Mouse (Mus musculus) thymus, postnatal 10 days (tissue): ENCODE results near the gene Zpr1.
"Not testable (repeated sequence)": the region's sequence is repeated elsewhere in the genome, so short reads cannot be mapped to it uniquely, and the experiment has no call there.

Experiments
- DNase-seq, 2 experiments: peaks; one replicate each; pipeline ENCODE4 v3.0.0; 2021; ENCODE audit warnings: low spot score in 2 of 2

The Zpr1 gene

GRCm38 (mm10) chr9:46259111-46259510, 13.8 kb upstream of the Zpr1 start:
- DNase-seq: no peak

GRCm38 (mm10) chr9:46261131-46261530, 11.7 kb upstream of the Zpr1 start:
- no peak for DNase-seq

- no peak for DNase-seq
Observed at GRCm38 (mm10) chr9:46268343-46268873, 4.5 kb upstream of the Zpr1 start, which contains the start of gene Apoa5. Gene Apoa5 (plus strand): TSS chr9:46268633.

DNA sequence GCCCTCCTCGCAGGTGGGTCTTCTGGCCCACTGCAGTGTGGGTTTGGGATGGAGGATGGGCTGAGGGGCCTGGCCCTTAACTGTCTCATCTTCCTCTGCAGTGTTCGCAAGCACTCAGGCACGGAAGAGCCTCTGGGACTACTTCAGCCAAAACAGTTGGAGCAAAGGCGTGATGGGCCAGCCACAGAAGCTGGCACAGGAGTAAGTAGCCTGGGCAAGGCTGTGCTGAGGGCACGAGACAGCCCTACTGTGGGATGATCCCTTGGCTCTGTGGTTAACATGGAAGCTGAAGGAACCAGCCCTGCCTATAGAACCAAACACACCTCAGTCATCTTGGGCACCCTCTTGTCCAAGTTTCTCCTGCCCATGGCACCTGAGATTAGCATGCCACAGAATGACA, 3.7 kb upstream of the Zpr1 start:
- DNase-seq: no peak

DNA sequence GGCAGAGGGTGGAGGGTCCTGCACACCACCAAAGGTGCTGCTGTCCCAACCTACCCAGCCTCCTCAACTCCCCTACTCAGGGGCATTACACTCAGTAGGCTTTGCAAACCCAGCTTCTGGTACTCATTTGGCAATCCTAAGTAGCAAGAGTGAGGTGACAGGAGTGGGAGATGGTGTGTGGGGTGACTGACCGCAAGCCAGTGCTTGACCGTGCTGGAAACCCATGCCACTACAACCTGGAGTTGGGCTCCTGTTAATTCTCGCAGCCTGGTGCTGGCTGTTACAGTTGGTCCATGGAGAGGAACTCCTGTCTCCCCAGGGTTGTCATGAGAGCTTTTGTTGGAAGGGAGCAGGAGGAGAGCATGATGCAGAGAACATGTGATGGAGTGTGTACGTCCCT, 2.1 kb upstream of the Zpr1 start:
- no peak for DNase-seq

GRCm38 (mm10) chr9:46272070-46272469, 794 bp upstream of the Zpr1 start:
- DNase-seq: peak in 1 of 2 experiments; percentile 10

GRCm38 (mm10) chr9:46274494-46274893, 1.6 kb downstream of the Zpr1 start:
- no peak for DNase-seq

DNA sequence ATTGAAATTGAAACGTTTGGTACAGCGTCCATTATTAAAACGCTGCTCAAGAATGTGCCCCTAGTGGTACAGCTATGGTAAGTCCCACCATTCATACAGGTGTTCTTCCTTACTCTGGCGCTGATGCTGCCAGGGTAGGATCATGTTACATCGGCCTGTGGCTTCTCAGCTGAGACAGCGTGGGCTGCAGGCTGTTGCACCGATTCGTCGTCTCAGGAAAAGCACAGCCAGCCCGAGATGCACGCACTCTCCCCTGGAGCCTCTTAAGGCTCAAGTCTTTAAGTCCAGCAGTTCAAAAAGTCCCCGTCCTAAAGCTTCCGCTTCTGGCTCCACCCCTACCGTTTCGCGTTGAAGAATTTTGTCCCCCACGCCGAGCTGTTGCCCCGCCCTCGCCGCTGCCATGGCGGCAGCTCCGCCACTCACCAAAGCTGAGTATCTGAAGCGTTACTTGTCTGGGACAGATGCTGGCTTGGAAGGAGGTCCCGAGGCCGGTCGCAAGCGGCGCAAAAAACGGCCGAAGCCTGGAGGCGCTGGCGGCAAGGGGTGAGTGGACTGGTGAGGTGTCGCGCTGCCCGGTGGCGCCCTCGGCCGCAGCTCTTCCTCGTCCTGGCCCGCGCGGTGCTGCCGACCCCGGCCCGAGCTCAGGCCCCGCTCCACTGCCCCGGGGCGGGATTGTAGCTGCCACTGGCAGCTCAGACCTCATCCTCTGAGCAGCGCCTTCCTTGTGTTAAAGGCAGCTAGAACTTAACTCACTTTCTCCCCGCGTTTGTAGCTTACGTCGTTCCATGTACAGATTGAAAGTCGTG, 10.0 kb downstream of the Zpr1 start, which contains the start of gene Bud13:
Bud13 (plus strand) TSS at position 378 of the 806 bp plus-strand sequence.
- DNase-seq: peak; percentile 91 to 96

GRCm38 (mm10) chr9:46298381-46298780, 25.5 kb downstream of the Zpr1 start:
- DNase-seq: no peak

GRCm38 (mm10) chr9:46302142-46302541, 29.3 kb downstream of the Zpr1 start:
- DNase-seq: peak; percentile 24 to 61

- DNase-seq: no peak
Observed at GRCm38 (mm10) chr9:46309121-46309520, 36.3 kb downstream of the Zpr1 start.

DNA sequence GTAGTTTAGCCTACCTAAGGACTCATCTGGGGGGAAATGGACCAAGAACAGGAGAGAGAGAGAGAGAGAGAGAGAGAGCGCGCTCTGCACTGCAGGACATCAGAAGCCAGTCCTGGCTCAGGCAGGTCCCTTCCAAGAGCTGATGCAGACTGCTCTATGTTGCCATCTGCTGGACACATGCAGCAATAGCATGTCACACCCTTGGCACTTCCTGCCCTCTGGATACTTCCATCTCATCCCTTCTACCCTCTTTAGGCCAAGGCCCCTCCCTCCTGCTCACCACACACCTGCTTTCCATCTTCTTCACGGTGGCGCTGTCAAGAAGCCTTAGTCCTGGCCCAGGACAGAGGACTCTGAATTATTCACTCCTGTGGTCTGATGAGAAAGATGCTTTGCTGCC, 41.6 kb downstream of the Zpr1 start:
- peak; percentile 22 to 72 for DNase-seq

DNA sequence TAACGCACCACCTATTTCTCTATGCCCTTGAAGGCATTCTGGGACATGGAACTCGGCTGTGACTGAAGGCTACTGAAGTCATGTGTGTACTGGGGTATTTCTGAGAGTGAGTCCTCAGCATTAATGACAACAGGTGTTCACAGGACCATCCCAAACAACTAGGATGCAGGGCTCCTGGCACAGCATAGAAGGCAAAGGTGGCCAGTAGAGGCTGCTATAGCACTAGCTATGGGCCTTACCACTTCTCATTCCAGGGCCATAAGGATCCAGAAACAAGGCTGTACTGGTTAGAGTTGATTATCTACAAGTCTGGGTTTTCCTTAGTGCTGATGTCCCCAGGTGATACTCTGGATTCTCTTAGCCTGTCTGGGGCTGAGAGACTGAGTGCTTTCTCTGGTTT, 42.1 kb downstream of the Zpr1 start:
- DNase-seq: no peak

- DNase-seq: no peak
Observed at GRCm38 (mm10) chr9:46315807-46316365, 43.0 kb downstream of the Zpr1 start.

DNA sequence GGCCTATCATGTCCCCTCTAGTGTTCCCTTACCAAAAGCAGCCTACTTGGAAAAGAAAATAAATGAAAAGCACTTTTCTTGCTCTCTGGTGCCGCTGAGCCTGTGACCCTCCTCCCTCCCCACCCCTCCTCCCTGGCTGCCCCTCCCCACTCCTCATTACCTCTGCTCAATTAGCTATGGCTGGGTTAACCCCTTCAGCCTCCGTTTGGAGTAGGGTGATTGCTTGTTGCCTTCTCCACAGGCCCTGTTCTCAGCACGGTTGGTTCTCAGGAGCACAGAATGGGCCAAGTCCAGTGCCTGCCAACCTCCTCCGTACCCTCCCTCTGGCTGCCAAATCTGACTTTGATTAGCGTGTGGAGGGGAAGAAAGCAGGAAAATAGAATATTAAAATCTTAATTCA, 43.5 kb downstream of the Zpr1 start:
- no peak for DNase-seq

- DNase-seq: no peak
Observed at GRCm38 (mm10) chr9:46316909-46317308, 44.0 kb downstream of the Zpr1 start.

GRCm38 (mm10) chr9:46317957-46318356, 45.1 kb downstream of the Zpr1 start:
- DNase-seq: no peak

- DNase-seq: not testable (repeated sequence)
Observed at GRCm38 (mm10) chr9:46319886-46320285, 47.0 kb downstream of the Zpr1 start, which contains the start of gene 4931429L15Rik. Gene 4931429L15Rik (minus strand): TSS chr9:46319986.

GRCm38 (mm10) chr9:46320461-46320860, 47.6 kb downstream of the Zpr1 start:
- no peak for DNase-seq

DNA sequence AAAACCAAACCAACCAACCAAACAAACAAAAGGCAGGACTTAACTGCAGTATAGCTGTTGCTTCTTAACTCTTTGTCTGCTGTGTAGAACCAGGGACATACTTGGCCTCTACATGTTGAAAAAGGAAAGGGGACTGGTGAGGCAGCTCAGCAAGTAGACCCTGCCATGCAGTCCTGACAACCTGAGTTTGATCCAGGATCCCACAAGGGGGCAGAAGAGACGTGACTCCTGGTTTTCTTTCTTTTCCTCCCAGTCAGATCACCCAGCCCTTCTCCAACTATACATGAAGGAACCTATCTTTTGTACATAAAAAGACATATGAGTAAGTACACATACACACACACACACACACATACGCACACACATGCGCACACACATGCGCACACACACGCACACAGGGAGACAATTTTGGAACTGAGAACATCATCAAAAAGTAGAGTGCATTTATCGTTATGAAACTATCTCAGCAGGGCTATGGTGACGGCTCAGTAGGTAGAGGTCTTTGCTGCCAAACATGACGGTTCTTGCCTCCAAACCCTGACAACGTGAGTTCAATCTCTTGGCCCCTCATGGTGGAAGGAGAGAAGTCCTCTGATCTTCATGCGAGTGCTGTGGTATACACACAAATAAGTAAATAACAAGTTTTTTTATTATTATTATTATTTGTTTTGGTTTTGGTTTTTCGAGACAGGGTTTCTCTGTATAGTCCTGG, 54.0 kb downstream of the Zpr1 start:
- DNase-seq: no peak

DNA sequence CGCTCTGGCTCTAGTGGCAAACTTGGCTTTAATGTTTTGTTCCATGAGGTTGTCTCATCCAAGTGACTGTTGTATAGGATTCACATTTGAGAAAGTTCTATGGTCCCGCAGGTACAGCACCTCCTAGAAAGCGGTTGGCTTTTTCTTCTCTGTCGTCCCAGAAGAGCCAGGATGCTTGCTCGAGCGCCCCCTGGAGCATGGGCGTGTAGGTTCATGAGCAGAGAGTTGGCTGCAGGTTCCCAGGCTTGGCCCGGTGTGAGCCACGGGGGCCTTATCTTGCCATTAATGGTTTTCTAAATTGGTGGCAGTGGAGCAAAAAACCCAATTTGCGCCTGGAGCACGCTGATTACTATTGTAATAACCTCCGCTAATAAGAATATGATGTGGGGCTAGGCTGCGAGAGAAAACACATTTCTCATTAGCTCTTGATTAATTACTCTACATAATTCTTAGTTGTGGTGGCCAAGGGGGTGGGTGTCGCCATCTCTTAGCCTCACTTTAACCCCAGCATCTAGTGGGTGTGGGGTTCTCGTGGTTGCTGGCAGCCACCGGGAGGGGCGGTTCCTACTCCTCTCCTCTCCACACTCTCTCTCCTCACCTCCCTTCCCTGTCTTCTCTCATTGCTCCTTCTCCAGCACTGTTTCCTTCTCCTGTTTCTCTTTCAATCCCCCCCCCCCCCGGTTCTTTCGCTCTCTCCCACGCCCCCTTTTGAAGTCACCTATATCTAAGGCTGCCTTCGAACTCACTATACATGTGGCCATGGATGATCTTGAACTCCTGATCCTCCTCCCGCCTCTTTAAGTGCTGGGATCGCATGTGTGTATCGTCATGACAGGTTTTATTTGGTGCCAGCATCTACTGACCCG, 55.1 kb downstream of the Zpr1 start:
- DNase-seq: no peak
